Mouse (Mus musculus) forebrain, postnatal 0 days (tissue): ENCODE results near the gene Nit1. TPM values are rescaled to one million over a fixed set of nuclear protein-coding genes. Genes with fewer than 3 reads are reported as not detected.

Source experiments
- ATAC-seq: fragments of 200-750 bp; cut with Nextera tagmentation; 2 replicates; pipeline ENCODE4 v1.8.0; 2017; ENCODE audit warnings: mild to moderate bottlenecking, moderate library complexity
- DNase-seq: peaks from one replicate; pipeline ENCODE4 v3.0.0-alpha.2; 2015
- H3K27ac ChIP-seq: fragments of 300-500 bp; sonication (generic); 2 replicates; pipeline ENCODE4 v1.5.1; 2014; ENCODE audit warnings: low read depth, mild to moderate bottlenecking, antibody characterized with exemption, low read length, moderate library complexity, mixed read lengths
- H3K27me3 ChIP-seq: fragments of 300-500 bp; sonication (generic); 2 replicates; pipeline ENCODE4 v1.6.1; 2014; ENCODE audit warnings: mild to moderate bottlenecking, low read length, mixed read lengths; ENCODE audit not compliant: insufficient read depth
- H3K36me3 ChIP-seq: fragments of 300-500 bp; sonication (generic); 2 replicates; pipeline ENCODE4 v1.6.1; 2014; ENCODE audit warnings: mild to moderate bottlenecking, moderate library complexity; ENCODE audit not compliant: insufficient read depth
- H3K4me1 ChIP-seq: fragments of 300-500 bp; sonication (generic); 2 replicates; pipeline ENCODE4 v1.6.1; 2014; ENCODE audit warnings: antibody characterized with exemption; ENCODE audit not compliant: insufficient read depth
- H3K4me2 ChIP-seq: fragments of 300-500 bp; sonication (generic); 2 replicates; pipeline ENCODE4 v1.6.1; 2014; ENCODE audit warnings: low read depth, mild to moderate bottlenecking, moderate library complexity
- H3K4me3 ChIP-seq: fragments of 300-500 bp; sonication (generic); 2 replicates; pipeline ENCODE4 v1.5.1; 2014; ENCODE audit warnings: low read depth, low read length, mixed read lengths
- H3K9ac ChIP-seq: fragments of 300-500 bp; sonication (generic); 2 replicates; pipeline ENCODE4 v1.6.1; 2014; ENCODE audit warnings: mild to moderate bottlenecking
- H3K9me3 ChIP-seq: fragments of 300-500 bp; sonication (generic); 2 replicates; pipeline ENCODE4 v1.6.1; 2016; ENCODE audit warnings: low read length
- CTCF ChIP-seq: sonication (generic); IDR thresholded peaks from 2 replicates; pipeline ENCODE4 v1.5.1; 2016; ENCODE audit warnings: antibody characterized with exemption, control low read depth, low read depth
- WGBS: fragments of 180-500 bp; shearing (Covaris S2); extraction: QIAGEN DNeasy Blood & Tissue Kit; methylation state at CpG from one replicate; pipeline ENCODE4 v1.1.7; 2014; 5-methylcytosine and 5-hydroxymethylcytosine counted together
- polyA plus RNA-seq: library from polyadenylated mRNA; unstranded; fragments of >200 nt; fragmentation: Nextera tagmentation; extraction: Ambion mirVana; gene quantifications from 2 replicates; pipeline ENCODE4 v1.2.1, GENCODE M21; 2015
- total RNA-seq: library from RNA; depleted of rRNA; stranded (reverse); fragments of >200 nt; gene quantifications from 2 replicates; pipeline ENCODE4 v1.2.3, GENCODE M21; 2014

Gene Nit1
- total and polyA plus RNA-seq, 2 experiments from 2014 or later, result 47.6 to 48.1 TPM

DNA sequence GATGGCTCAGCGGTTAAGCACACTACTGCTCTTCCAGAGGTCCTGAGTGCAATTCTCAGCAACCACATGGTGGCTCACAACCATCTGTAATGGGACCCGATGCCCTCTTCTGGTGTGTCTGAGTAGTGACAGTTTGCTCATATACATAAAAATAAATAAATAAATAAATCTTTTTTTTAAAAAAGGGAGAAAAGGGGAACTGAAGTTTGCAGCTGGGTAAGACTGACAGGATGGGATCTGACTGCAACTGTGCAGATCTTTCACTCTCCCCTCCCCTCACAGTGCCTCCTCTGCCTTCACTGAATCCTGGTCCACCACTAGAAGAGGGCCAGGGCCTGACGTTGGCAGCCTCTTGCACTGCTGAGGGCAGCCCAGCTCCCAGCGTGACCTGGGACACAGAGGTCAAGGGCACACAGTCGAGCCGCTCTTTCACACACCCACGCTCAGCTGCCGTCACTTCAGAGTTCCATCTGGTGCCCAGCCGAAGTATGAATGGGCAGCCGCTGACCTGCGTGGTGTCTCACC is 36.7 kb upstream of the Nit1 start:
- no peak overlapping the region for H3K4me2 ChIP-seq
- no peaks in the 10 kb centered on the region for H3K36me3 ChIP-seq
- ATAC-seq (no peak), DNase-seq (no peak)
- no peak for TF ChIP-seq CTCF
- H3K9me3 ChIP-seq, result no peaks in the 10 kb centered on the region
- no peak overlapping the region for H3K27ac ChIP-seq
- H3K4me1 ChIP-seq, result no peaks in the 10 kb centered on the region
- H3K4me3 ChIP-seq, result no peak overlapping the region
- WGBS, result 89% methylated on average over 11 of the region's 11 CpGs
- H3K27me3 ChIP-seq, result no peaks in the 10 kb centered on the region
- H3K9ac ChIP-seq, result no peak overlapping the region

- Histone ChIP-seq H3K27me3 (no peaks in the 10 kb centered on the region), H3K9ac (peak overlapping the region; percentile 35; the same call in 1 of the 2 replicates), H3K4me1 (no peaks in the 10 kb centered on the region), H3K4me2 (peak overlapping the region; percentile 45), H3K36me3 (no peaks in the 10 kb centered on the region), H3K9me3 (no peaks in the 10 kb centered on the region), H3K4me3 (peak overlapping the region; percentile 28), H3K27ac (no peak overlapping the region)
- WGBS, result 2% methylated on average over 31 of the region's 31 CpGs
- peak; percentile 82 for ATAC-seq
- peak; percentile 81 for DNase-seq
- peak; percentile 74 for TF ChIP-seq CTCF
Measured at GRCm38 (mm10) chr1:171379935-171380599, 34.6 kb upstream of the Nit1 start.

- no peak overlapping the region for H3K9ac ChIP-seq
- no peak for TF ChIP-seq CTCF
- no peak overlapping the region for H3K27ac ChIP-seq
- no peaks in the 10 kb centered on the region for H3K9me3 ChIP-seq
- H3K4me1 ChIP-seq, result no peaks in the 10 kb centered on the region
- no peak overlapping the region for H3K4me3 ChIP-seq
- no peak for ATAC-seq
- DNase-seq, result no peak
- no peak overlapping the region for H3K4me2 ChIP-seq
- no peaks in the 10 kb centered on the region for H3K27me3 ChIP-seq
- no peaks in the 10 kb centered on the region for H3K36me3 ChIP-seq
- WGBS, result 93% methylated on average over 6 of the region's 6 CpGs
Measured at GRCm38 (mm10) chr1:171378298-171378697, 32.9 kb upstream of the Nit1 start.

DNA sequence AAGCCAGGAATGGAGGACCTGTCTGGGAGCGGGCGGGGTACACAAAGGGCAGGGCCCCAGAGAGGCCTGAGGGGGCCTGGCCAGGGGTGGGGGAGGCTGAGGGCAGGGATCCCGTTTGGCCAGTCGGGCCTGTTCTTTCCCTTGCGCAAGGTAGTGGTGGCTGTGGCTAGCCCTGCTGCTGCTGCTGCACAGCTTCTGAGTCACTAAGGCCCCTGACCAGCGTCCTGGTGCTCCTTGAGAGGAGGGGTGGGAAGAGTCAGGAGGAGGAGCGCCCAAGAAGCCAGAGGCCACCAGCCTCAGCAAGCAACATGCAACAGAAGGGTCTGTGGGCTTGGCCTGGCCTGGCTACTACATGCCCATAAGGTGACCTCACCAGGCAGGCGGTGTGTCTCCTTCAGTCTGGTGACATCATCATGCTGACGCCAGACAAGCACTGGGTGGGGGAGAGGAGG is 30.2 kb upstream of the Nit1 start:
- H3K9me3 ChIP-seq, result no peaks in the 10 kb centered on the region
- DNase-seq, result no peak
- H3K36me3 ChIP-seq, result no peaks in the 10 kb centered on the region
- H3K9ac ChIP-seq, result no peak overlapping the region
- no peak for TF ChIP-seq CTCF
- no peaks in the 10 kb centered on the region for H3K27me3 ChIP-seq
- H3K4me1 ChIP-seq, result no peaks in the 10 kb centered on the region
- WGBS, result 51% methylated on average over 9 of the region's 9 CpGs
- no peak for ATAC-seq
- no peak overlapping the region for H3K27ac ChIP-seq
- H3K4me3 ChIP-seq, result no peak overlapping the region
- H3K4me2 ChIP-seq, result no peak overlapping the region

DNA sequence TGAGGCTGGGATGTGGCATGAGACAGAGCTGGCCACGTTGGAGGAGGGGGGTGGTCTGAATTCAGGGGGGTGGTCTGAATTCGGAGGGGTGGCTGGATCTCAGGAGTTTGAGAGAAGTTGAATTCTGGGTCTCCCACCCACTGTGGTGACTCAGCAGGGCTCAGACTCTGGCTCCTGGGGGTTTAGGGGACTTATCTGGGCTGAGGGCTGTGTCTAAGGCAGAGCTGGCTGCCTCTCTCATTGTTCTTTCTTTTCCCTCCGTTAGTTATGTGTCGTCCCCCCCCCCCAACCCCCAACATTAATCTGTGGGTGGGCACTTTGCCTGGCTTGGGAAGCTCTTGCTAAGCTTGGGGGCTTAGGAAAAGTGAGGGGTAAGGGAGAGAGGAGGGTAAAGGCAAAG is 28.5 kb upstream of the Nit1 start:
- DNase-seq (no peak), ATAC-seq (no peak)
- no peaks in the 10 kb centered on the region for H3K27me3 ChIP-seq
- H3K4me3 ChIP-seq, result no peak overlapping the region
- no peak overlapping the region for H3K27ac ChIP-seq
- WGBS, result 0% methylated on average over 3 of the region's 4 CpGs
- H3K36me3 ChIP-seq, result no peaks in the 10 kb centered on the region
- no peaks in the 10 kb centered on the region for H3K9me3 ChIP-seq
- no peak for TF ChIP-seq CTCF
- no peak overlapping the region for H3K4me2 ChIP-seq
- H3K4me1 ChIP-seq, result no peaks in the 10 kb centered on the region
- H3K9ac ChIP-seq, result no peak overlapping the region

DNA sequence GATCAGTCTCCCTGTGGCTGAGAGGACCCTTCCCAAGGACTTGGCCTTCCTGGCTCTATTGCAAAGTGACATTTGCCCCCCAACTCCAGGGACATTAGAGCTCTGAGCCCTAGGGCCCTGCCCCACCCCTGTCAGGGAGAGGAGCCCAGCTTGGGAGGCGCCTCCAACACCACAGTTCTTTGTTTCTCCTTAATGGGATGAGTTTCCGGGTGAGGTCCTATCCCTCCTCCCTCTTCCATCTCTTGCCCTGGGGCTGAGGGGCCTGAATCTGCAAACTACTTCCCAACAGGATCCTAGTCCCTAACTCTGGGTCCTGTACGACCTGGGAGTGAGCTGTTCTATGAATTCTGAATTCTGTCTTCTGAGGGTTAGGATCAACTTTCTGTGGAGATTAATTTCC is 27.4 kb upstream of the Nit1 start:
- Histone ChIP-seq H3K4me1 (no peaks in the 10 kb centered on the region), H3K27ac (no peak overlapping the region), H3K9me3 (no peaks in the 10 kb centered on the region), H3K4me3 (no peak overlapping the region), H3K27me3 (no peaks in the 10 kb centered on the region), H3K36me3 (no peaks in the 10 kb centered on the region), H3K4me2 (no peak overlapping the region), H3K9ac (no peak overlapping the region)
- DNase-seq, result no peak
- ATAC-seq, result no peak
- TF ChIP-seq CTCF, result no peak
- WGBS, result 48% methylated on average over 3 of the region's 3 CpGs

- ATAC-seq (no peak), DNase-seq (no peak)
- no peaks in the 10 kb centered on the region for H3K36me3 ChIP-seq
- no peak within 1 kb of the TSS for H3K27ac ChIP-seq
- TF ChIP-seq CTCF, result no peak
- WGBS, result 34% methylated on average over 20 of the region's 20 CpGs
- no peaks in the 10 kb centered on the region for H3K27me3 ChIP-seq
- H3K9ac ChIP-seq, result no peak within 1 kb of the TSS
- no peaks in the 10 kb centered on the region for H3K4me1 ChIP-seq
- H3K4me2 ChIP-seq, result no peak within 1 kb of the TSS
- H3K4me3 ChIP-seq, result no peak within 1 kb of the TSS
- no peaks in the 10 kb centered on the region for H3K9me3 ChIP-seq
Measured at GRCm38 (mm10) chr1:171369845-171370556, 24.6 kb upstream of the Nit1 start, which contains the start of gene Nectin4. Gene Nectin4 (plus strand): TSS chr1:171370099.
